Mouse (Mus musculus): ENCODE results near the gene Hs3st5.

DNA sequence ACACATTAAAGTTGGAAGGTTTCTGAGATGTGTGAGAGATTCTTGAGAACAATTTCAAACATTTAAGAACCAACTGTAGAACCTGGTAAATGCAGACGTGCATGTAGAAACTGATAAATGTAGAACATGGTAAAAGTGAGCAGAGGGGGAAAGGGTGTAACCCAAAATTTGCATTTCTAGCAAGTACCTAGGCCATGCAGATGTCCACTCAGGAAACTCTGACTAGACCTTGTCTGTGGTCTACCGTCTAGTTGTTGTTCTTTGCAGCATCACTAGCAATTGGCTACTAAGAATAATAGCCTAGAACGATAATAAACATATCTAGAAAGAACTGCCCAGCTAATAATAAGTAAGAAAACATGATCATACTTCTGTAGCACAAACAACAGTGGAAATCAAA is 38.0 kb upstream of the Hs3st5 start:
- TF ChIP-seq CTCF (conservative IDR thresholded peaks at IDR 0.05; ENCODE audit: low read length) = no peak
- TF ChIP-seq POU5F1 (IDR thresholded peaks at IDR 0.05; ENCODE audit: borderline replicate concordance, low read length) = no peak
